Mouse (Mus musculus) heart, adult 2 months (tissue): Measurements from ENCODE around the gene Mat2a.

Experiments used
- CTCF ChIP-seq: fragments of 200-600 bp; IDR thresholded peaks from 2 replicates; pipeline ENCODE4 v1.8.1; 2022; ENCODE audit warnings: antibody characterized with exemption, mild to moderate bottlenecking, moderate library complexity
- EP300 ChIP-seq: fragments of 200-500 bp; IDR thresholded peaks from 2 replicates; pipeline ENCODE4 v1.6.1; 2011; ENCODE audit warnings: low read depth, low read length, control low read depth; ENCODE audit not compliant: insufficient read depth
- POLR2A ChIP-seq: fragments of 200-500 bp; IDR thresholded peaks from 2 replicates; pipeline ENCODE4 v1.6.1; 2011; ENCODE audit warnings: mild to moderate bottlenecking, low read depth, low read length, control low read depth; ENCODE audit not compliant: insufficient read depth

GRCm38 (mm10) chr6:72453578-72453977 is 14.2 kb upstream of the Mat2a start:
- no peak for TF ChIP-seq CTCF
- TF ChIP-seq POLR2A = no peak
- no peak for TF ChIP-seq EP300
